Comparison of ENCODE assay signal across 26 mouse cellular contexts in the genomic region with DNA sequence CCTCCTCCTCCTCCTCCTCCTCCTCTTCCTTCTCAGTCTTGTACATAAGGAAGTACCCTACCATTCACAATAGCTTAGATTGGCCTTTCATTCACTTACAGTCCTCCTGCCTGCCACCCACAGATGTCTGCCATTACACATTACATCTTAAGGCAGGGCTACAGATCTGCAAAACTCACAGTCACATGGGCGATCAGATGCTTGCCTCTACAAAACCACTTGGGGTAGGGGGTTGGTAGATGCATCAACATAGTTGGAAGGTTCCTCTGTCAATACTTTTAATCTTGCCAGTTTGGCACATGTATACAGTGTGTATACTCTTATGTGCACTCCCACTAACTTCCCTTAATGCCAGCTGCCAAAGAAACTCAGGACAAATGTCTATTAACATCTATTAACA. TPM values are rescaled to one million over a fixed set of nuclear protein-coding genes. Genes with fewer than 3 reads are reported as not detected.
DNase-seq lines count a peak whose midpoint lies in the region; ATAC-seq and TF ChIP-seq lines count a peak whose summit lies in the region.
"Had no signal": no experiment of that assay in that cellular context is flagged by ENCODE, and none has a peak within 500 bp of the region (broad histone marks: within the 10 kb centered on the region; RNA-seq: fewer than 3 reads in every experiment).

No protein-coding gene starts in this region.

- no peak overlapping the region for H3K4me2 ChIP-seq in forebrain, embryonic 15.5 days (replicated peaks)
- no peak overlapping the region for H3K4me2 ChIP-seq in stomach, postnatal 0 days (replicated peaks; ENCODE audit: low read depth)
- no peak overlapping the region for H3K4me2 ChIP-seq in heart, embryonic 12.5 days
- H3K4me2 ChIP-seq: embryonic facial prominence, embryonic 13.5 days; embryonic facial prominence, embryonic 15.5 days; forebrain, embryonic 13.5 days had no signal

- 94% methylated on average over 1 of the region's 1 CpGs for WGBS in forebrain, embryonic 10.5 days
- WGBS in forebrain, embryonic 15.5 days = 83% methylated on average over 1 of the region's 1 CpGs
- 63% methylated on average over 1 of the region's 1 CpGs for WGBS in stomach, postnatal 0 days
- WGBS in heart, embryonic 12.5 days = 74% methylated on average over 1 of the region's 1 CpGs

- H3K36me3 ChIP-seq in forebrain, embryonic 10.5 days (replicated peaks) = no peaks in the 10 kb centered on the region
- no peaks in the 10 kb centered on the region for H3K36me3 ChIP-seq in forebrain, embryonic 15.5 days
- H3K36me3 ChIP-seq in megakaryocyte, embryonic 14.5 days (replicated peaks; ENCODE audit: low read length) = no peaks in the 10 kb centered on the region
- peaks cover 0 to 4% of the 10 kb centered on the region in 2 experiments; a peak in 2 of 4 replicates for H3K36me3 ChIP-seq in MEL (ENCODE audit: control insufficient read depth in 1 of 2, insufficient read depth in 2 of 2, low read length in 2 of 2)
- H3K36me3 ChIP-seq in stomach, postnatal 0 days (ENCODE audit: control insufficient read depth, insufficient read depth, low read length) = no peaks in the 10 kb centered on the region
- no peaks in the 10 kb centered on the region for H3K36me3 ChIP-seq in heart, embryonic 12.5 days
- H3K36me3 ChIP-seq: embryonic facial prominence, embryonic 13.5 days; embryonic facial prominence, embryonic 15.5 days; G1E had no signal

- no peaks in the 10 kb centered on the region for H3K27me3 ChIP-seq in forebrain, embryonic 10.5 days (ENCODE audit: poor library complexity, severe bottlenecking)
- H3K27me3 ChIP-seq in forebrain, embryonic 15.5 days = no peaks in the 10 kb centered on the region
- H3K27me3 ChIP-seq in megakaryocyte, embryonic 14.5 days (replicated peaks) = no peaks in the 10 kb centered on the region
- H3K27me3 ChIP-seq in MEL (ENCODE audit: control insufficient read depth in 1 of 2, insufficient read depth in 2 of 2, low read length in 2 of 2) = no peaks in the 10 kb centered on the region
- H3K27me3 ChIP-seq in stomach, postnatal 0 days (ENCODE audit: control insufficient read depth, insufficient read depth, low read length) = no peaks in the 10 kb centered on the region
- H3K27me3 ChIP-seq in heart, embryonic 12.5 days (replicated peaks) = no peaks in the 10 kb centered on the region
- H3K27me3 ChIP-seq: CH12.LX; embryonic facial prominence, embryonic 13.5 days; embryonic facial prominence, embryonic 15.5 days; forebrain, embryonic 13.5 days had no signal

- TF ChIP-seq CTCF in MEL (IDR thresholded peaks at IDR 0.05 in 2 of 3, conservative IDR thresholded peaks at IDR 0.05 in 1 of 3; ENCODE audit: control insufficient read depth in 1 of 3, insufficient read depth in 1 of 3, low read depth in 2 of 3, low read length in 3 of 3, poor library complexity in 1 of 3, severe bottlenecking in 1 of 3) = no peak
- no peak for TF ChIP-seq CTCF in stomach, postnatal 0 days (IDR thresholded peaks at IDR 0.05; ENCODE audit: low read depth)

- no peak overlapping the region for H3K4me3 ChIP-seq in forebrain, embryonic 10.5 days
- H3K4me3 ChIP-seq in forebrain, embryonic 15.5 days = no peak overlapping the region
- peak overlapping the region; percentile 3 for H3K4me3 ChIP-seq in megakaryocyte, embryonic 14.5 days (replicated peaks)
- peak overlapping the region; percentile 18 to 45; a peak in 3 of 4 replicates for H3K4me3 ChIP-seq in MEL (ENCODE audit: control insufficient read depth in 1 of 2, insufficient read depth in 1 of 2, low read depth in 2 of 2, low read length in 2 of 2)
- H3K4me3 ChIP-seq in stomach, postnatal 0 days (ENCODE audit: low read depth, low read length) = no peak overlapping the region
- H3K4me3 ChIP-seq in heart, embryonic 12.5 days = no peak overlapping the region
- H3K4me3 ChIP-seq: embryonic facial prominence, embryonic 13.5 days; embryonic facial prominence, embryonic 15.5 days; erythroblast, embryonic 14.5 days; forebrain, embryonic 13.5 days had no signal

- no peak for TF ChIP-seq EP300 in MEL (IDR thresholded peaks at IDR 0.05; ENCODE audit: low read depth in 1 of 2, low read length in 2 of 2)
- no peak for TF ChIP-seq EP300 in stomach, postnatal 0 days (optimal IDR thresholded peaks at IDR 0.05)

- no peak overlapping the region for H3K27ac ChIP-seq in forebrain, embryonic 10.5 days
- H3K27ac ChIP-seq in forebrain, embryonic 15.5 days (replicated peaks) = no peak overlapping the region
- H3K27ac ChIP-seq in MEL (ENCODE audit: control insufficient read depth, low read depth, low read length) = peak overlapping the region; percentile 86
- H3K27ac ChIP-seq in stomach, postnatal 0 days (replicated peaks) = no peak overlapping the region
- no peak overlapping the region for H3K27ac ChIP-seq in heart, embryonic 12.5 days (ENCODE audit: poor library complexity, severe bottlenecking)
- H3K27ac ChIP-seq: embryonic facial prominence, embryonic 13.5 days; embryonic facial prominence, embryonic 15.5 days; forebrain, embryonic 13.5 days had no signal

- DNase-seq in forebrain, embryonic 10.5 days (ENCODE audit: extremely low spot score, low spot score) = peak; percentile 0
- DNase-seq in MEL (ENCODE audit: low read depth, low spot score) = peak; percentile 55
- no peak for DNase-seq in stomach, postnatal 0 days (ENCODE audit: low spot score)
- DNase-seq: adrenal gland, adult 2 months; adrenal gland, postnatal 10 days; adrenal gland, postnatal 25 days; B cell, adult 2 months; cerebellum, adult 11 months; cerebellum, adult 18-20 months; cerebellum, adult 8-10 months; cerebellum, adult 9-11 months; cerebellum, postnatal 14 days; cerebellum, postnatal 36 days; embryo, embryonic 11 days had no signal

- H3K4me1 ChIP-seq in forebrain, embryonic 10.5 days = peaks cover 6% of the 10 kb centered on the region
- no peaks in the 10 kb centered on the region for H3K4me1 ChIP-seq in forebrain, embryonic 15.5 days
- peaks cover 48% of the 10 kb centered on the region for H3K4me1 ChIP-seq in megakaryocyte, embryonic 14.5 days
- H3K4me1 ChIP-seq in MEL (ENCODE audit: control insufficient read depth in 1 of 2, insufficient read depth in 2 of 2, low read length in 2 of 2) = peaks cover 4 to 12% of the 10 kb centered on the region in 2 experiments; a peak in 3 of 4 replicates
- no peaks in the 10 kb centered on the region for H3K4me1 ChIP-seq in stomach, postnatal 0 days (replicated peaks; ENCODE audit: control insufficient read depth, insufficient read depth)
- H3K4me1 ChIP-seq in heart, embryonic 12.5 days (replicated peaks) = no peaks in the 10 kb centered on the region
- H3K4me1 ChIP-seq: embryonic facial prominence, embryonic 13.5 days; embryonic facial prominence, embryonic 15.5 days had no signal

- ATAC-seq in forebrain, embryonic 15.5 days (replicated peaks) = no peak
- ATAC-seq in megakaryocyte, adult 5-6 weeks (ENCODE audit: poor library complexity, severe bottlenecking) = no peak
- 0 out of 2 replicates have a peak, but pooled peaks have one; percentile 35 for ATAC-seq in stomach, postnatal 0 days (ENCODE audit: low FRiP score, low TSS enrichment)
- ATAC-seq in heart, embryonic 12.5 days (ENCODE audit: insufficient number of reproducible peaks, low FRiP score) = no peak
- ATAC-seq: CD4-positive, CD25-positive, alpha-beta regulatory T cell, adult 4 months; forebrain, embryonic 13.5 days; forebrain, embryonic 16.5 days had no signal

- H3K79me2 ChIP-seq in MEL (ENCODE audit: control insufficient read depth, insufficient read depth, low read length, poor library complexity) = no peaks in the 10 kb centered on the region

- H3K9me3 ChIP-seq in forebrain, embryonic 10.5 days = no peaks in the 10 kb centered on the region
- no peaks in the 10 kb centered on the region for H3K9me3 ChIP-seq in forebrain, embryonic 15.5 days
- H3K9me3 ChIP-seq in megakaryocyte, embryonic 14.5 days = no peaks in the 10 kb centered on the region
- no peaks in the 10 kb centered on the region for H3K9me3 ChIP-seq in MEL (replicated peaks; ENCODE audit: insufficient read depth, low read length)
- no peaks in the 10 kb centered on the region for H3K9me3 ChIP-seq in stomach, postnatal 0 days (ENCODE audit: control insufficient read depth, low read length)
- H3K9me3 ChIP-seq in heart, embryonic 12.5 days (replicated peaks) = no peaks in the 10 kb centered on the region
- H3K9me3 ChIP-seq: embryonic facial prominence, embryonic 13.5 days; embryonic facial prominence, embryonic 15.5 days; forebrain, embryonic 13.5 days; G1E had no signal

- no peak overlapping the region for H3K9ac ChIP-seq in forebrain, embryonic 15.5 days (replicated peaks)
- peak overlapping the region; percentile 59 for H3K9ac ChIP-seq in MEL (ENCODE audit: control insufficient read depth, low read depth, low read length, poor library complexity, severe bottlenecking)
- no peak overlapping the region for H3K9ac ChIP-seq in stomach, postnatal 0 days (ENCODE audit: low read length)
- no peak overlapping the region for H3K9ac ChIP-seq in heart, embryonic 12.5 days
- H3K9ac ChIP-seq: embryonic facial prominence, embryonic 13.5 days; embryonic facial prominence, embryonic 15.5 days; forebrain, embryonic 13.5 days had no signal

- TF ChIP-seq POLR2A in MEL (IDR thresholded peaks at IDR 0.05; ENCODE audit: control insufficient read depth in 1 of 2, insufficient read depth in 1 of 2, low read depth in 1 of 2, low read length in 2 of 2, poor library complexity in 1 of 2) = no peak

- no peak for TF ChIP-seq RAD21 in MEL (IDR thresholded peaks at IDR 0.05; ENCODE audit: low read depth, low read length)

RNA-seq across cellular contexts. Expression of gene Rnf103, which starts 13.6 kb away (rescaled TPM):
- polyA plus RNA-seq in forebrain, embryonic 10.5 days (2016; fragmentation: Nextera tagmentation; extraction: Ambion mirVana) = 9.0 and 9.6 TPM in 2 replicates
- polyA plus RNA-seq in forebrain, embryonic 15.5 days (2015; fragmentation: Nextera tagmentation; extraction: Ambion mirVana) = 26.2 and 27.3 TPM in 2 replicates
- polyA plus RNA-seq in megakaryocyte, embryonic 14.5 days (2012; ENCODE audit: insufficient read depth, low replicate concordance) = 7.3 and 27.6 TPM in 2 replicates
- total RNA-seq in megakaryocyte, adult 5-6 weeks (2015) = 14.6 and 17.5 TPM in 2 replicates
- 16.4 and 18.5 TPM in 2 replicates for total RNA-seq in megakaryocyte, adult 5-6 weeks (2017)
- total RNA-seq in MEL (2012; rRNA removed) = 3.3 and 3.9 TPM in 2 replicates
- 1 to 10 TPM in 1 of 2 experiments, not detected in 1; 4.9 TPM for polyA plus RNA-seq in MEL (2012; ENCODE audit: insufficient read depth in 1 of 2, insufficient read length in 2 of 2, low read depth in 1 of 2, low replicate concordance in 2 of 2, missing spikeins in 1 of 2)
- polyA plus RNA-seq in stomach, postnatal 0 days (2015; fragmentation: Nextera tagmentation; extraction: Ambion mirVana) = 25.4 and 25.9 TPM in 2 replicates
- 20.7 and 21.6 TPM in 2 replicates for polyA plus RNA-seq in heart, embryonic 12.5 days (2016; fragmentation: Nextera tagmentation; extraction: Ambion mirVana)

RNA-seq across cellular contexts. Expression of gene Rmnd5a, which starts 39.7 kb away (rescaled TPM):
- 8.4 and 9.1 TPM in 2 replicates for polyA plus RNA-seq in forebrain, embryonic 10.5 days (2016; fragmentation: Nextera tagmentation; extraction: Ambion mirVana)
- polyA plus RNA-seq in forebrain, embryonic 15.5 days (2015; fragmentation: Nextera tagmentation; extraction: Ambion mirVana) = 9.4 and 9.9 TPM in 2 replicates
- polyA plus RNA-seq in megakaryocyte, embryonic 14.5 days (2012; ENCODE audit: insufficient read depth, low replicate concordance) = 1.7 and 2.0 TPM in 2 replicates
- total RNA-seq in megakaryocyte, adult 5-6 weeks (2015) = 40.7 and 40.9 TPM in 2 replicates
- total RNA-seq in megakaryocyte, adult 5-6 weeks (2017) = 49.8 and 52.5 TPM in 2 replicates
- 22.2 and 22.6 TPM in 2 replicates for total RNA-seq in MEL (2012; rRNA removed)
- 100 to 1,000 TPM in 1 of 2 experiments, 10 to 100 TPM in 1; 23.3 to 497 TPM for polyA plus RNA-seq in MEL (2012; ENCODE audit: insufficient read depth in 1 of 2, insufficient read length in 2 of 2, low read depth in 1 of 2, low replicate concordance in 2 of 2, missing spikeins in 1 of 2)
- 11.3 and 13.5 TPM in 2 replicates for polyA plus RNA-seq in stomach, postnatal 0 days (2015; fragmentation: Nextera tagmentation; extraction: Ambion mirVana)
- polyA plus RNA-seq in heart, embryonic 12.5 days (2016; fragmentation: Nextera tagmentation; extraction: Ambion mirVana) = 15.2 and 17.0 TPM in 2 replicates

Comparison
In these comparisons a context has a peak if more than half of its experiments do, and no peak if none do; other contexts are left out.
1. H3K4me3 ChIP-seq: peak in megakaryocyte, embryonic 14.5 days (single experiment) and MEL (2 of 2); none in forebrain, embryonic 10.5 days (single experiment), forebrain, embryonic 15.5 days (single experiment), stomach, postnatal 0 days (single experiment) and heart, embryonic 12.5 days (single experiment).